Mouse (Mus musculus) right cerebral cortex, adult 18-20 months (tissue): ENCODE data around the gene Mrps10.
"Not testable (repeated sequence)": the region's sequence is repeated elsewhere in the genome, so short reads cannot be mapped to it uniquely, and the experiment has no call there.

Experiments
- DNase-seq: peaks from one replicate; pipeline ENCODE4 v3.0.0; 2022; ENCODE audit warnings: mixed read lengths

The Mrps10 gene

GRCm38 (mm10) chr17:47383266-47383665 is 14.6 kb downstream of the Mrps10 start:
- no peak for DNase-seq

GRCm38 (mm10) chr17:47384064-47384463 is 15.4 kb downstream of the Mrps10 start:
- DNase-seq: no peak

GRCm38 (mm10) chr17:47385145-47385544 is 16.5 kb downstream of the Mrps10 start, which contains the start of gene Guca1b:
Guca1b (plus strand) TSS chr17:47385393.
- no peak for DNase-seq

GRCm38 (mm10) chr17:47386649-47387048 is 18.0 kb downstream of the Mrps10 start:
- no peak for DNase-seq

- no peak for DNase-seq
Measured at GRCm38 (mm10) chr17:47394223-47394869, 25.7 kb downstream of the Mrps10 start.

GRCm38 (mm10) chr17:47395376-47395913 is 26.8 kb downstream of the Mrps10 start:
- no peak for DNase-seq

GRCm38 (mm10) chr17:47399091-47399490 is 30.4 kb downstream of the Mrps10 start:
- DNase-seq: no peak

- DNase-seq: no peak
Measured at GRCm38 (mm10) chr17:47400451-47400850, 31.8 kb downstream of the Mrps10 start, which contains the start of gene Guca1a. Guca1a (minus strand) TSS chr17:47400584.

- DNase-seq: no peak
Measured at GRCm38 (mm10) chr17:47407717-47408557, 39.2 kb downstream of the Mrps10 start.

GRCm38 (mm10) chr17:47408558-47408898 is 39.8 kb downstream of the Mrps10 start:
- peak; percentile 25 for DNase-seq

- not testable (repeated sequence) for DNase-seq
Measured at GRCm38 (mm10) chr17:47409897-47410861, 41.5 kb downstream of the Mrps10 start.

GRCm38 (mm10) chr17:47420195-47420594 is 51.5 kb downstream of the Mrps10 start:
- DNase-seq: no peak

- no peak for DNase-seq
Measured at GRCm38 (mm10) chr17:47421566-47421965, 52.9 kb downstream of the Mrps10 start.

GRCm38 (mm10) chr17:47422616-47423015 is 53.9 kb downstream of the Mrps10 start:
- not testable (repeated sequence) for DNase-seq

- DNase-seq: no peak
Measured at GRCm38 (mm10) chr17:47424186-47424585, 55.5 kb downstream of the Mrps10 start.

- DNase-seq: no peak
Measured at GRCm38 (mm10) chr17:47427316-47427715, 58.6 kb downstream of the Mrps10 start.

- no peak for DNase-seq
Measured at GRCm38 (mm10) chr17:47428831-47429304, 60.2 kb downstream of the Mrps10 start.

GRCm38 (mm10) chr17:47430815-47431214 is 62.1 kb downstream of the Mrps10 start:
- no peak for DNase-seq
